Mouse (Mus musculus) midbrain, embryonic 14.5 days (tissue): ENCODE results near the gene Cdk7. TPM values are rescaled to one million over a fixed set of nuclear protein-coding genes. Genes with fewer than 3 reads are reported as not detected.

Experiments used
- ATAC-seq: fragments of 200-750 bp; cut with Nextera tagmentation; 2 replicates; pipeline ENCODE4 v1.8.0; 2017; ENCODE audit warnings: moderate number of reproducible peaks, moderate library complexity; ENCODE audit not compliant: low FRiP score, low TSS enrichment
- DNase-seq: peaks from one replicate; pipeline ENCODE4 v3.0.0-alpha.2; 2015
- H3K27ac ChIP-seq: fragments of 300-500 bp; sonication (generic); replicated peaks from 2 replicates; pipeline ENCODE4 v1.5.1; 2014; ENCODE audit warnings: mild to moderate bottlenecking, low read depth, low read length, moderate library complexity
- H3K27me3 ChIP-seq: fragments of 300-500 bp; sonication (generic); 2 replicates; pipeline ENCODE4 v1.6.1; 2014; ENCODE audit warnings: low read length, control low read depth, mixed read lengths; ENCODE audit not compliant: control insufficient read depth, insufficient read depth
- H3K36me3 ChIP-seq: fragments of 300-500 bp; sonication (generic); 2 replicates; pipeline ENCODE4 v1.6.1; 2014; ENCODE audit warnings: low read length, control low read depth; ENCODE audit not compliant: control insufficient read depth, insufficient read depth
- H3K4me1 ChIP-seq: fragments of 300-500 bp; sonication (generic); 2 replicates; pipeline ENCODE4 v1.6.1; 2014; ENCODE audit warnings: mild to moderate bottlenecking, antibody characterized with exemption, low read length, control low read depth; ENCODE audit not compliant: control insufficient read depth, insufficient read depth
- H3K4me2 ChIP-seq: fragments of 300-500 bp; sonication (generic); 2 replicates; pipeline ENCODE4 v1.6.1; 2014; ENCODE audit warnings: mild to moderate bottlenecking, low read length, moderate library complexity
- H3K4me3 ChIP-seq: fragments of 300-500 bp; sonication (generic); replicated peaks from 2 replicates; pipeline ENCODE4 v1.5.1; 2014; ENCODE audit warnings: low read depth, low read length
- H3K9ac ChIP-seq: fragments of 300-500 bp; sonication (generic); replicated peaks from 2 replicates; pipeline ENCODE4 v1.6.1; 2014; ENCODE audit warnings: mild to moderate bottlenecking, low read length, moderate library complexity
- H3K9me3 ChIP-seq: fragments of 300-500 bp; sonication (generic); 2 replicates; pipeline ENCODE4 v1.6.1; 2016; ENCODE audit warnings: low read length, control low read depth, mixed read lengths; ENCODE audit not compliant: control insufficient read depth
- WGBS: fragments of 180-500 bp; shearing (Covaris S2); extraction: QIAGEN DNeasy Blood & Tissue Kit; methylation state at CpG from one replicate; pipeline ENCODE4 v1.1.7; 2014; 5-methylcytosine and 5-hydroxymethylcytosine counted together
- polyA plus RNA-seq: library from polyadenylated mRNA; unstranded; fragments of >200 nt; fragmentation: Nextera tagmentation; extraction: Ambion mirVana; gene quantifications from 2 replicates; pipeline ENCODE4 v1.2.1, GENCODE M21; 2014

The Cdk7 gene
- 43.2 and 46.0 TPM in 2 replicates for polyA plus RNA-seq

GRCm38 (mm10) chr13:100730861-100731176 lies at the start of gene Cdk7:
Gene Cdk7, minus strand, starts transcription at chr13:100730939.
- Histone ChIP-seq H3K27me3 (no peaks in the 10 kb centered on the region), H3K4me1 (peaks cover 10% of the 10 kb centered on the region), H3K4me2 (peak within 1 kb of the TSS; percentile 92), H3K4me3 (peak within 1 kb of the TSS; percentile 89), H3K36me3 (peaks cover 19% of the 10 kb centered on the region), H3K9me3 (no peaks in the 10 kb centered on the region), H3K9ac (peak within 1 kb of the TSS; percentile 68), H3K27ac (peak within 1 kb of the TSS; percentile 81)
- WGBS, result 0% methylated on average over 19 of the region's 19 CpGs
- peak; percentile 98 for DNase-seq
- peak; percentile 100 for ATAC-seq

DNA sequence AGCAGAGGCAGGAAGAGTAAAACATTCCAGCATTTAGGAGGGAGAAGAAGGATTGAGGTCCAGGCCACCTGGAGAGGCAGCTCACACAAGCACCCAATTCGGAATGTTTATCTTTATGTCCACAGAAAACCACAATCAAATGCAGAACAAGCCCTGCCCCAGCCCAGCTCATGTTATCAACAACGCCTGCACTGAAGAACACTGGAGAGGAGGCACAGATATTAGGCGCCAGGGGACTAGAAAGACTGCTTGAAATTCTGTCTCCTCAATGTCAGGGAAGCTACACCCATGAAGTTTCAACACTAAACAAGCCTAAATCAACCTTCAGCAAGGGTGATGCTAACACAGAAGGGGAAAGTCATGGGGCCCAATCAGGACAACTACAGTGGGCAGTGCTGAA lies 46.8 kb upstream of the Cdk7 start:
- ATAC-seq, result no peak
- no peak overlapping the region for H3K4me3 ChIP-seq
- H3K27me3 ChIP-seq, result no peaks in the 10 kb centered on the region
- no peaks in the 10 kb centered on the region for H3K9me3 ChIP-seq
- H3K36me3 ChIP-seq, result no peaks in the 10 kb centered on the region
- no peak overlapping the region for H3K27ac ChIP-seq
- no peak overlapping the region for H3K9ac ChIP-seq
- no peak overlapping the region for H3K4me2 ChIP-seq
- peaks cover 6% of the 10 kb centered on the region for H3K4me1 ChIP-seq
- no peak for DNase-seq
- 82% methylated on average over 3 of the region's 3 CpGs for WGBS

DNA sequence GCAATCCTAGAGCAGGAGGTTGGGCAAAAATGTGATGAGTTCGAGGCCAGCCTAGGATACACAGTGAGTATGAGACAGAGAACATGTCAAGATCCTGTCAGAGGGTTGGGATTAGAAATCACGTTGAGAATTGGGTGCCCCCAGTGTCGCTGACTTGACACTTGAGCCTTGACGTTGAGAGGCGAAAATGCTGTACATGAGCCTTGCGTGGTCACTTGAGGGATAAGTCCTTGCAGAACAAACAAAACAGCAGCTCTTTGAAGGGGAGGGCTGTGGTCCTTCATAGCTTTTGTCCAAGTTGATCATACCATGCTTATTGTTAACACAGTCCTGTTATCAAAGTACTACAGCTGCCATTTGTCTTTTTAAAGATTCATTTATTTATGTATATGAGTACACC lies 46.0 kb upstream of the Cdk7 start:
- Histone ChIP-seq H3K36me3 (peaks cover 1% of the 10 kb centered on the region; the same call in 1 of the 2 replicates), H3K9me3 (no peaks in the 10 kb centered on the region), H3K4me1 (peaks cover 6% of the 10 kb centered on the region), H3K4me3 (no peak overlapping the region), H3K4me2 (no peak overlapping the region; the same call in 1 of the 2 replicates), H3K9ac (no peak overlapping the region), H3K27me3 (no peaks in the 10 kb centered on the region), H3K27ac (no peak overlapping the region)
- DNase-seq (no peak), ATAC-seq (no peak)
- WGBS, result 65% methylated on average over 6 of the region's 6 CpGs

- WGBS, result 17% methylated on average over 8 of the region's 8 CpGs
- ATAC-seq (peak; percentile 49), DNase-seq (no peak)
- no peaks in the 10 kb centered on the region for H3K27me3 ChIP-seq
- H3K27ac ChIP-seq, result peak overlapping the region; percentile 53; the same call in 1 of the 2 replicates
- H3K36me3 ChIP-seq, result peaks cover 3% of the 10 kb centered on the region; the same call in 1 of the 2 replicates
- H3K4me1 ChIP-seq, result peaks cover 6% of the 10 kb centered on the region
- H3K9ac ChIP-seq, result peak overlapping the region; percentile 45; the same call in 1 of the 2 replicates
- H3K4me3 ChIP-seq, result peak overlapping the region; percentile 65
- peak overlapping the region; percentile 91 for H3K4me2 ChIP-seq
- no peaks in the 10 kb centered on the region for H3K9me3 ChIP-seq
Observed at GRCm38 (mm10) chr13:100776056-100776419, 45.3 kb upstream of the Cdk7 start.

DNA sequence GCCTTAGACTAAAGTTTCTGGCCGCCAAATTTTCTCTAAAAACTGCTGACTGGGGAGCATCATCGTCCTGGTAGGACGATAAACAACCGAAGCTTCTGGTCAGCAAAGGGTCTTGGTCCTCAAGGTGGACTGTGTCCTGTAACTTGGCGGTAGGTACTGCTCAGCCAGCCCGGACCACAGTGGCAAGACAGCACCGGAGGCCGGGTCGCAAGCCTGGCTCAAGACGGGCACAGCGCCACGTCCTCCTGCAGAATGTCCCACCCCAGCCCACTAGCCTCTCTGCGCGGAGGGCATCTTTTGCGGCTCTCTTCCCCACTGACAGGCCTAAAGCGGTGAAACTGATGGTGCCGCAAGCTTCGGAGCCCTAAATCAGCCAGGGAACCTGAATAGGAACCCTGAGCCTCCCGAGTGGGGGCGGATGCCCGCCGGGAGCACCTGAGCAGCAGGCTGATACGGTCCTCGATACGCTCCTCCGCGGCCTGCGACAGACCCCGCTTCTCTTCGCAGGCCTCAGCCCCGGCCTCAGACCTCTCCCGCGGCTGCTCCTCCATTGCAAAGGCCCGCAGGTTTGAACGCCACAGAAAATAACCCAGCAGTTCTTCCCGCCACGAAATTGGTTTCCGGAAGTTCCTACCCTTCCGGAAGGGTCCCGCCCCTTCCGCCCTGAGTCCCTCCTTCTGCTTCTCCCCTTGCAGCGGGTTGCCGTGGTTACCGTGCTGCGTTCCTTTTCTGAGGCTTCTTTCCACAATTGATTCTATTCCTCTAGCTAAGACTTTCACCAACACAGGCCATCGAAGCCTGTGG lies 44.7 kb upstream of the Cdk7 start, which contains the start of gene Cenph:
Gene Cenph, minus strand, starts transcription at position 648 of the 804 bp plus-strand sequence.
- WGBS, result under 1% methylated on average over 46 of the region's 46 CpGs
- ATAC-seq, result peak; percentile 93
- Histone ChIP-seq H3K4me1 (peaks cover 6% of the 10 kb centered on the region), H3K27me3 (no peaks in the 10 kb centered on the region), H3K36me3 (peaks cover 5% of the 10 kb centered on the region; the same call in 1 of the 2 replicates), H3K4me2 (peak within 1 kb of the TSS; percentile 91), H3K27ac (peak within 1 kb of the TSS; percentile 53; the same call in 1 of the 2 replicates), H3K4me3 (peak within 1 kb of the TSS; percentile 65), H3K9me3 (no peaks in the 10 kb centered on the region), H3K9ac (peak within 1 kb of the TSS; percentile 45)
- DNase-seq, result peak; percentile 95

DNA sequence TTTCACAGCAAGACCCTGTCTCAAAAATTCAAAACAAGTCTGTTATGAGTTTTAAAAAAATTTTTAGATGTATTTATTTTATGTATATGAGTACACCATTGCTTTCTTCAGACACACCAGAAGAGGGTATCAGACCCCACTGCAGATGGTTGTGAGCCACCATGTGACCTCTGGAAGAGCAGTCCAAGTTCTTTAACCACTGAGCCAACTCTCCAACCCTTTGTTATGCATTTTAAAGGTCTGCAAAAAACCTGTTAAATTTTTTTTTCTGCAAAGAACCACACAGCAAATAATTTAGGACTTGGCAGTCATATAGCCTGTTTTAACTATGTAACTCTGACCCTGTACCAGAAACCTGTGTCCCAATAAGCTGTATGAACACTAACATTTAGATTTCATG lies 44.0 kb upstream of the Cdk7 start:
- DNase-seq (no peak), ATAC-seq (no peak)
- H3K4me3 ChIP-seq, result peak overlapping the region; percentile 65; the same call in 1 of the 2 replicates
- no peaks in the 10 kb centered on the region for H3K27me3 ChIP-seq
- H3K4me1 ChIP-seq, result peaks cover 6% of the 10 kb centered on the region
- H3K4me2 ChIP-seq, result peak overlapping the region; percentile 91
- no peak overlapping the region for H3K9ac ChIP-seq
- peaks cover 5% of the 10 kb centered on the region; the same call in 1 of the 2 replicates for H3K36me3 ChIP-seq
- H3K27ac ChIP-seq, result no peak overlapping the region
- H3K9me3 ChIP-seq, result no peaks in the 10 kb centered on the region

- Histone ChIP-seq H3K27me3 (no peaks in the 10 kb centered on the region), H3K4me2 (no peak overlapping the region), H3K9ac (no peak overlapping the region), H3K4me1 (no peaks in the 10 kb centered on the region), H3K4me3 (no peak overlapping the region), H3K36me3 (no peaks in the 10 kb centered on the region), H3K9me3 (no peaks in the 10 kb centered on the region), H3K27ac (no peak overlapping the region)
- WGBS, result 94% methylated on average over 2 of the region's 2 CpGs
- no peak for DNase-seq
- ATAC-seq, result no peak
Observed at GRCm38 (mm10) chr13:100755329-100755728, 24.6 kb upstream of the Cdk7 start.

DNA sequence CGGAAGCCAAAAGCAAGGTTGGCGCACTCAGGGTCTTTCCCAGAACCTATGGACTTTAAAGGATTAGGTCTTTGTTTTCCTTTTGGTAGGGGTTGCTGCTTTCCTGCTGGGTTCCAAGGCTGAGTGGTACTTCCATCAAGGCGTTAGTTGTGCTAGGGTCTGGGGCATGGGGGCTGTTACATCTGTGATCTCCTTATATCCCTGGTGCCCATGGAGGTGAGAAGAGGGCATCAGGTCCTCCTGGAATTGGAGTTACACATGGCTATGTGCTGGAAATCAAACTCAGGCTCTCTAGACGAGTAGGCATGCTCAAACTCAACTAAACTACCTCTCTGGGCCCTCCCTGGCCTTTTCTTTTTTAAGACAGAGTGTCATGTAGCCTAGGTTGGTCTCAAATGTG lies 23.4 kb upstream of the Cdk7 start:
- ATAC-seq, result no peak
- 62% methylated on average over 4 of the region's 4 CpGs for WGBS

GRCm38 (mm10) chr13:100753011-100753410 lies 22.3 kb upstream of the Cdk7 start:
- Histone ChIP-seq H3K9ac (no peak overlapping the region), H3K4me3 (no peak overlapping the region), H3K27ac (no peak overlapping the region), H3K4me1 (no peaks in the 10 kb centered on the region), H3K36me3 (no peaks in the 10 kb centered on the region), H3K4me2 (no peak overlapping the region), H3K27me3 (no peaks in the 10 kb centered on the region), H3K9me3 (no peaks in the 10 kb centered on the region)
- 87% methylated on average over 6 of the region's 6 CpGs for WGBS
- ATAC-seq (no peak), DNase-seq (no peak)

More for the DNA sequence above, 23.4 kb upstream of the Cdk7 start:
- no peak overlapping the region for H3K4me3 ChIP-seq
- no peaks in the 10 kb centered on the region for H3K4me1 ChIP-seq
- no peak for DNase-seq
- no peak overlapping the region for H3K27ac ChIP-seq
- no peaks in the 10 kb centered on the region for H3K27me3 ChIP-seq
- H3K36me3 ChIP-seq, result no peaks in the 10 kb centered on the region
- no peak overlapping the region for H3K9ac ChIP-seq
- no peak overlapping the region for H3K4me2 ChIP-seq
- no peaks in the 10 kb centered on the region for H3K9me3 ChIP-seq
